Mouse (Mus musculus) layer of hippocampus, adult 11-12 months (tissue): ENCODE data around the gene Magoh.

Source experiments
- DNase-seq: peaks from one replicate; pipeline ENCODE4 v3.0.0; 2022; ENCODE audit warnings: low spot score

Magoh gene

DNA sequence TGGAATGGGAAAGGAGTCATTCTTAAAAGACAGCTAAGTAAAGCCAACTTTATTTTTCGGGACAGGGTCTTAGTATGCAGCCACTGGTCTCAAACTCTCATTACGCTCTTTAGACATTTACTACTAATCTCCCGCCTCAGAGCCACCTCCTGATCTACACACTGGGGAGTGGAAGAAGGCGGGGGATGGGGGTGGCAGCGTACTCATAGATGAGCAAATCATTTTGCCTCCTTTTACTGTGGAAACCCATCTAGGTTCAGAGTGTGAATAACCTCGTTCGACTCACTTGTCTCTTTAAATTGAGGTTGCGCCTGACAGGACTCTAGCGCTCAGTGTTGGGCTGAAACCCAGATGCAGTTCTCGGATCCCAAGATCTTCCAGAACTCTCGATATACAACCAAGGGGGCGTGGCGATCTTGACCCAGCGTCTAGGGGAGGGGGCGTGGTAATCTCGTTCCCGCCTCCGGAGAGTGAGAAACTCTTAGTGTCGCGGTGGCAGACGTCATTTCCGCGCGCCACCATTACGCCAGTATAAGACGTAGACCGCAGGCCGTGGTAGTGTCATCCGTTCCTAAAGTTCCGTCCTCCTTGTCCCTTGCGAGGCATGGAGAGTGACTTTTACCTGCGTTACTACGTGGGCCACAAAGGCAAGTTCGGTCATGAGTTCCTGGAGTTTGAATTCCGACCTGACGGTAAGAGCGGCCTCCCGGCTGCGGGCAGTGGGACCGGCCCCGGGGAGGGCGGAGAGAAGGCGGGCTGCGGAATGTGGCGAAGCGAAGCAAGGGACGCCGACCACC, at the start of gene Magoh:
Magoh (plus strand) TSS at position 502 of the 797 bp plus-strand sequence.
- DNase-seq: peak; percentile 97

DNA sequence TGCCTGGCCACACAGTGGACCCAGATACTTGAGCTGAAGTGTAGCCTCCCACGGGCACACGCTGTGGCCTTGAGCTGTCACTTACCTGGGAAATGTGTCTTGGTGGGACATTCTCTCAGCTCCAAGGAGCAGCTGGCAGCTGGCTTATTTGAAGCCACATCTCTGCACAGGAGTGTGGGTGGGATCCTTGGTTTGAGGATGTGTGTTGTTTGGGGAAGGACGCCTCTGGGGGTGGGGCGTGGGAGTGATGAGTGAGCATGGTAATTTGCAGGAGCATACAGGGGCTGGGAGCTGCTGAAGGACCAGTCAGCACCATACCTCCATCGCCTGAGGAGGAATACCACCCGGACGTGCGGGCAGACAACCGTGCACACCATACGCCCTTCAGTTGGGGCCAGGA, 49.4 kb upstream of the Magoh start:
- no peak for DNase-seq

DNA sequence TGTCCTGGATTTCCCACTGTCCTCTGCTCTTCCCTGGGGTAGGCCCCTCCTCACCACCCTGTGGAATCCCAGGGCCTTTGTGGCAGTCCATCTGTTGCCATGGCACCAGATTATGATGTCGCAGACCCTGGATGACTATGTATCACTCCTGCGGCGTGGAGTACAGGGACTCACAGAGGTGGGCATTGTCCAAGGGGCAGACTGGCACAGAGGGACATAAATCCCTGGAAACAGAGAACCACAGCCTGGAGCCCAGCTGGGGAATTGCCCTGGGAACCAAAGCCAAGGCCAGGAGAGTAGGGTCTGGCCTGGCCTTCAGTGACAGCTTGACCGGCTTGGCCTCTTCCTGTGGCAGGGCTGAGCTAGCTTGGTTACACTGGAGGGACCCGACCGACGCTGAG, 48.7 kb upstream of the Magoh start:
- DNase-seq: no peak

DNA sequence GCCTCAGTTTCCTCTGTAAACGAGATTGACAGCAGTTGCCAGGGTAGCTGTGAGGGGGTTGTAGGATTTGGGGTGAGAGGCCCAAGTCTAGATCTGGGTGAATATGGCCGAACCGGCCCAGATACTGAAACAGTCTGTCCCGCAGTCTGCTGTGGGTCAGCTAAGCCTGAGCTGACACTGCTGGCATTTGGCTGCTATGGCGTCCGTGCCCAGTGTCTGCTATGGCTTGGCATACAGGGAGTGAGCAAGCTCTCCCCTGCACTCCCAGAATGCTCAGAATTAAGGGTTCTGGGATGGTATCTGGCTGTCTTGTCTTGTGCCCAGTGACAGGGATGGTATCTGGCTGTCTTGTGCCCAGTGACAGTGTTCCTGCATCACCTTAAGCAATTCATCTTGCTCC, 47.9 kb upstream of the Magoh start:
- DNase-seq: no peak

DNA sequence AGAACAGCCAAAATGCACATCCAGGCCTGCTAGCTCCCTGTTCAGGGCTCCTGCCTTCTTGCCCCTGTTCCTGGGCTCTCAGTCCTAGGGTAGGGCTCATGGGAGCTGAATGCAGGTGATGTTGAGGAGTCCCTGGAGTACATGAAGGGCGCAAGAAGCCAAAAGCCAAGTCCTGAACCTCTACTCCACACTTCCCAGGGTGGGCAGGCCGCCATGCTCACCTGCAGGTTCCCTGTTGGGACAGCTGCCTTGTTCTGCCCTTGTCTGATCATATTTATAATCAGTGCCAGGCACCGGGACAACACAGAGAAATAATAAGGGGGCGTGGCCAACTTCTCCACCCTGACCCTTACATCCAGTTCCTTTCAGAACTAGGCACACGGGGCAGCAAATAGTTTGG, 46.0 kb upstream of the Magoh start:
- no peak for DNase-seq

DNA sequence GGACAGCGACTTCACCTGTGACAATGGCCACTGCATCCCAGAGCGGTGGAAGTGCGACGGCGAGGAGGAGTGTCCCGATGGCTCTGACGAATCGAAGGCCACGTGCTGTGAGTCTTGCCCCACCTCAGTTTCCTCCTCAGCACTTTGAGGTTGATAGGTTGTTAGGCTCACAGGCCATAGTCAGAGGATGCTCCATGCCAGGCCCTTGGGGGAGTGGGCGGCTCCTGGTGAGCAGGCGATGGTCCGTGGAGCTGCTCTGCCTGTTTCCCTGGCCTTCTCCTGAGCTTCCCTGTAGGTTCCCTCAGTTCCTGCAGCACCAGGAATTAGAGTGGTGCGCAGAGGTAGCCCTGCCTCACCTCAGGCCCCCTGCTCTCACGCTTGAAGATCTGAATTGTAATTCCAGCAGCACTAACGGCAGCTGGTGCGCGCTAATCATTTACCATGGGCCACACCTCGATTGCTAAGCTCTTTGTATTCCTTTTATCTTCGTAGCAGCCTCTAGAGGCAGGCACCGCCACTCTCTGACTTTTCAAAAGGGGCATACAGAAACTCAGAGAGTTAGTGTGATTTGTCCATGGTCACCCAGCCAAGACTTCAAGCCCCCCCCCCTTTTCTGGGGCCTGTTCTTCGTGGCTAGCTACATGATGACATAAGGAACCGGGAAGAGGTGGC, 44.8 kb upstream of the Magoh start:
- no peak for DNase-seq

DNA sequence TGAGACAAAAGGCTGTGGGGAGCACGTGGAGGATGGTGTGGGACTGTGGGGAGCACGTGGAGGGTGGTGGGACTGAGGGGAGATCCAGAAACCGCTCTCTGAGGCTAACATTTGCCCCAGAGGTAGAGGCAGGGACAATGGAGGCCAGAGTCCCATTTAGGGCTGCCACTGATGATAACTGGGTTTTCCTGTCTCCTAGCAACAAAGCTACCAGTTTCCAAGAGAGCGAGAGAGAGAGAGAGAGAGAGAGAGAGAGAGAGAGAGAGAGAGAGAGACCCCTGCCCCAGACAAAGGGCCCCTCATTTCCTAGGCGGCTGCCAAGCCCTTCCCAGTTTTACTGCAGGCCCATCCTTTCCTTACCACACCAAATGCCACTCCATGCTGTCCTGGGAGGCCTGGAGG, 44.0 kb upstream of the Magoh start:
- DNase-seq: no peak

DNA sequence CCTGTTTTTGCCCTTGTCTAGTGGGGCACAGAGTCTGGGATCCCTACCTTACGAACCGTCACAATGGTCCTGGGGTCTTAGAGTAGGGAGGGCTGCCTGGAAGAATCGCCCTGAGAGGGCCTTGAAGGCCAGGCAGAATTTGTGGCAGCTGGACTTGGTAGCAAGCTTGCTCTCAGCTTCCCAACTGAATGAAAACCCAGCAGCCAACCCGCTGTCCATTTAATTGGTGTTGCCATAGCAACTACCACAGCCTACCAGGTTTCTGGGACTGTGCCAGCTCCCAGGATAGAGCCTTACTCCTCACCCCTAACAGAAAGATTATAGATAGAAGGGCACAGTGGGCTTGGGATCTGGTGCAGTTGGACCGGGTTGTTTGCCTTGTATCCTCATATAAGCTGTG, 42.8 kb upstream of the Magoh start:
- DNase-seq: peak; percentile 71

DNA sequence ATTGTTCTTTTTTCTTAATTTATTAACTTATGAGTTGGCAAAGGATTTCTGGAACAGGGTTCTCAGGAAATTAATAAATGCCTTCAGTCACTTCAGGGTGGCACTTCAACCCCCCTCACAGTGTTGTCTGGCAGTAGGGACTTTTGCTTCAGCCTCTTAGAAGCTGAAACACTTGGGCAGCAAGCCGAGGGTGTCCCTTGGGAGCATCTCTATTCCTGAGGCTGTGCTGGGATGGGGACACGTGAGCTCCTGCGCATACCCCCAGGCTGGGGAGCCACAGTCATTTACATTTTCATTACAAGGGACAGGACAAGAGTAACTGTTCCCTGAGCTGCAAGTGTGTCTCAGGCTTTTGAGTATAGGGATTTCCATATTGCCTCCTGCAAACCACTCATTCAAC, 41.6 kb upstream of the Magoh start:
- no peak for DNase-seq

DNA sequence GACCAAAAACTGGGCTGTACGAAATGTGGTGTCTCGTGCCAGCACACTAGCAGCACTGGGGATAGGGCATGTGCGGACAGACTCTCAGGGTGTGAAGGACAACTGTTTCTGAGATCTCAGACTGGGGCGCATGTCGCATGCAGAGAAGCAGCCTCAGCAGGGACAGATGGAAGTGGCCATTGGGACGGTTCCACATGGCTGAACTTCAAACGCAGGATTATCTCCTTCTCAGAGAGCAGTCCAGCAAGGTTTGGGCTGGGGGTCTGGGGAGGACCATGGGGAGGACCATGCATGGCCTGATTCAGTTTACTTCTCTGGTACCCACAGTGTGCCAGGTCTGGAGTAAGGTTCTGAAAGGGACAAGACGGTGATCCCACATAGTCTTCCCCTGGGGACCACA, 35.9 kb upstream of the Magoh start:
- no peak for DNase-seq

DNA sequence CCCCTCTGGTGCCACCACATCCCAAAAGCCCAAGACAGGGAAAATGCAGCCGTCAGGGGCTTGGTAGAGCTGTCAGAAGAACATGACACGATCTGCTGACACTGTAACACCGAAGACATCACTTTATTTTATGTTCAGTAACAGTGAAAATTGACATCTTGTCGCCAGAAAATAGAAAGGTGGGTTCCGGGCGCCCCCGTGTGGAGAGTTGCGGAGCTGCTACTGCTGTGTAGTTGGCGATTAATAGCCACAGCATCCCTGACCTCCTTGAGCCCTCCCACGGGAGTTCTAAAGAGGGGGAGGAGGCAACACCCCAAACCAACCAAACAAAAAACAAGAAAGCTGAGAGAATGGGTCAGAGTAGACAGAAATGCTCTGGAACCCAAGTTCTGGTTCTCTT, 34.6 kb upstream of the Magoh start:
- DNase-seq: peak; percentile 82

DNA sequence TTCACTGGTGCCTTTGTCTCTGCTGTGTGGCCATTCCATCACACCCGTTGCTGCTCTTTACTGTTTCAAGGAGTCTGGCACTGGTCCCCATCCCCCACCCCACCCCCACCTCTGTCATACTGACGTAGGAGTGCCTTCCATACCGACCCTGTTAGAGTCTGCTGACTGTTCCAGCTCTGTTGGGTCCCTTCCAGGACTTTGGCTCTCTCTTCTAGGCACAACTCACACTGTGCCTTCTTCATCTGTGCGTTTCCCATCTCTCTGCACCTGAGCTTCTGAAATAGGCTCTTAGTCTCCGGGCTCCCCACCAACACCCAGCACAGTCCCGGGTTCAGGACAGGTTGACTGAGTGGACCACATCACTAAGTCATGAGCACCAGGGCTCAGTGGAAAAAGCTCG, 32.8 kb upstream of the Magoh start:
- no peak for DNase-seq

DNA sequence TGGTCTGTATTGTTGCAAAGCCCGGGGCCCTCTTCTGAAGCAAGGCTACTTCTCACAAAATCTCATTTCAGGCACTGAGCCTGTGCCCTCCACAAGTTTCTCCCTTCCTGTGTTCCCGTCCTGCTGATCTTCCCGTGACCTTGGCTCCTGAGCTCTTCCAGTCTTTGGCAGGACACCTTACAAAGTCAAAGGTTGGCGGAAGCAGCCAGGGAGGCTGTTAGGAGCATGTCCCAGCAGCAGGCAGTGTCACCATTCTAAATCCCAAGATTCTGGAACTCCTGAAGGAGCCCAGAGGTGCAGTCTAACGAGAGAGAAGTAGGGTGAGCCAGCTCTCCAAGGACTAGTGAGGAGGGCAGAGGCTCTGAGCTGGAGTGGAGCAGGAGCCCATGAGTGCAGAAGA, 31.0 kb upstream of the Magoh start:
- no peak for DNase-seq

DNA sequence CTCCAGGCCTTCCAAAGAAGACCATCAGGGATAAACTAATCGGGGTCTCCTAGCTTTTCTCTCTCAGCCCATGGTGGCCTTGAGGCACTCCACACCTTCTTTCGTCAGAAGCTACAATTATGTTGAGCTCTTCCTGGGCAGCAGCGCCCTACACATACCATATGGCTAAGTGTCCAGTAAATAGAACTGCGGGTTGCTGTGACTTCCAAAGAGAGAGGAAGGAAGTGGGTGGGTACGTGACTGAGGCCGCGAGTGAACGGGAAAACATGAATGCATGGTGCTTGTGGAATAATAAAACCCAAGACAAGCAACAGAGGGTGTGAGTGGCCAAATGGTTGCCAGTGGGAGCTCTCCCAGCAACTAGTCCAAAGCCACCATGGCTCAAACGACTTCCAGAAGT, 29.9 kb upstream of the Magoh start:
- no peak for DNase-seq

DNA sequence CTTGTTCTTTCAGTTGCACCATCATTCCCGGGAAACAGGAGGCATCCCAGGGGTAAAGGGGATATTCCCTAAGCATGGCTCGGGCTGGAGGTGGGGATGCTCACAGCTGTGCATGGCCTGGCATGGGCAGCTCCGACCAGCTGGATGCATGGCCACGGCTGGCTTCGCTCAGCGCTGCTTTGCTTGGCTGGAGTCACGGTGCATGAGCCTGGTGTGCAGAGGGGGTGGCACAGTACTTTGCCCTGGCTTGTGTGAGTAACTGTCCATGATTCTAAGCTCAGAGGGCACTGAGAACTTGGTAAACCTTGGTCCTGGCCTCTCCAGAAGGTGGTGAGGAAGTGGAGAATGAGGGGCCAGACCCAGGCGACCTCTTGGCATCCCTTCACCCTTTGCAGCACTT, 29.5 kb upstream of the Magoh start:
- no peak for DNase-seq

DNA sequence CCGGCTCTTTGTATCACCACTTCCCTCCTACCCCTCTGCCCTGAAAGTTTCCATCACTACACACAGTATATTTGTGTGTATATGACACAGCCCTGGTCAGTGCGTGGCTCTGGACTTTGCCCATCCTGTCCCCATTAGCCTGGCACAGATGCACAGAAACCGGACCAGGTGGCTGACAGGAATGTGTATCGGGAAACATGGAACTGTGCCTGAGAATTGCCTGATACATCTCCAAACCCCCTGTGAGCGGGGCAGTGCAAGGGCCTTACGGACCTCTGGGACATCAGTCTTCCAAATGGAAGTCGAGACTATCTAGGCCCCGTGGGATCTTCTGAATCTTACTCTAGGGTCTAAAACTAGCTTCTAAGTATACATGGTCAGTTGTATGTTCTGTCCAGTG, 26.2 kb upstream of the Magoh start:
- DNase-seq: no peak

DNA sequence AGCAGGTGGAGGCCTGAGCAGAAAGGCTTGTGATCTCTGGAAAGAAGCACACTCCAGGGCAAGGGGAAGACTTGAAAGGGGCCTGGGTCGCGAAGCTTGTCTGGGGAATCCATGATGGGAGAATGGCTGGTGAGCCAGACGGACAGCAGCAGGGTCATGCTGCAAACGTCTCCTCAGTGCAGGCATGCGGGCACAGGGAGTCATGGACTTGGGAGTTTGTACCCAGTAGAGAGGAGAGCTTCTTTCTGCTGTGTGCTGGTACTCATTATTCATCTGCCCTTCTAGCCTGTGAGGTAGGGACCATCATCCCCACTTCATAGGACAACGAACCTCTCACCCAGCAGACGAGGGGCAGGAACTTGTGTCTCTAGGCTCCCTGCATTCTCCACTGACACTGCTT, 25.7 kb upstream of the Magoh start:
- DNase-seq: no peak

DNA sequence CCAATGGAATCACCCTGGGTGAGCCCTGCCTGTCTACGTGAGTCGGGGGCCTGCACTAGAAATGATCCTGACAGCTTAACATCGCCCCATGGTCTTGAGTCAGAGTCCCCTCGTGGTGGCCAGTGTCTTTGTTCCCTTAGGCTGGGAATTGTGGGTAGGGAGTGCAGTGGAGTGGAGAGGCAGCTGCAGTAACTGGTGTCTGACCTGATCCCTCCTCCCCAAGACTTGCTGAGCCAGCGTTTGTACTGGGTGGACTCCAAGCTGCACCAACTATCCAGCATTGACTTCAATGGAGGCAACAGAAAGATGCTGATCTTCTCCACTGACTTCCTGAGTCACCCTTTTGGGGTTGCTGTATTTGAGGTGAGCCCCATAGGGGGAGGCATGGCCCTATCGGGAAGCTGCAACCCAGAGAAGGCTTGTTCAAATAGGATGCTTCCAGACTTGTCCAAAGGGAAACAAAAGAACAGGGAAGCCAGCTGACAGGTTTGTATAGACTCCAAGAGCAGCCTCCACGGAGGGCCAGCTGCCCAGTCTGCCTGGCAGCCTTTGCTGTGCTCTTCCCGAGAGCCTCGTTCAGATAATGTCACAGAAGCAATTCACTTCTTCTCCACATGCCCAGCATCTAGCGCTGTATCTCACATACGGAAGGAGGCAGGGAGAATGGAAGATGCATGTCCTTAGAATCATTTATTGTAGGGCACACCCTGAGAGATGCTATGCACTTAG, 22.4 kb upstream of the Magoh start:
- peak; percentile 32 for DNase-seq

DNA sequence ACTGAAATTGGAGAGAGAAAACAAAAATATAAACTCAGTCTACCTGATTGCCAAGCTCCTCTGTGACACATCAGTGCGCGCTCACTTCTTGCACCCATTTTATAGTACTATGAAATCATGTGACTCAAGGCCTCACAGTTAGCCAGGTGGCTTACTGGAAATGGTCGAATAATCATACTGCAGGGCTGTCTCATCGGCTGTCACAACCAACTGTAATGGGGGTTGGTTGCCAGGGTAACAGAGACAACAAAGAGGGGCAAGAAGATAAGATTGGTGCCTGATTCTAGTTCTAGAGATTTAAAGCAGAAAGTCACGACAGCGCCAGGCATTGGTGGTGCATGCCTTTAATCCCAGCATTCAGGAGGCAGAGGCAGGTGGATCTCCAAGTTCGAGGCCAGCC, 20.6 kb upstream of the Magoh start:
- no peak for DNase-seq

DNA sequence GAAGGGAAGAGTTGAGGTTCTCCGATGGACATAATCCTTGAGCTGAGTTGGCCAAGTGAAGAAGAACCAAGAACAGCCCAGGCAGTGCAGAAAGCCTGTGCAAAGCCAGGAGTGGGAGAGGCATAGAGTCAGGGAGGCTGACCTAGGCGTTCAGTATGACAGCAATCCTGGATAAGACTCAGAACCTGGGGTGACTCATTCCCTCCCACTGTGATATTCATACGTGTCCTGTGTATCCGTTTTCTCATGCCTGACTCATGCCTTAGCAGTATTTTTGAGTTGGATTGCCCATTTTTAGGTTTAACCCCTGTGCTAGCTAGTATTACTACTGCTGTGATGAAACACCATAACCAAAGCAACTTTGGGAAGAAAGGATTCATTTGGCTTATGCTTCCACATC, 14.7 kb upstream of the Magoh start:
- DNase-seq: no peak

DNA sequence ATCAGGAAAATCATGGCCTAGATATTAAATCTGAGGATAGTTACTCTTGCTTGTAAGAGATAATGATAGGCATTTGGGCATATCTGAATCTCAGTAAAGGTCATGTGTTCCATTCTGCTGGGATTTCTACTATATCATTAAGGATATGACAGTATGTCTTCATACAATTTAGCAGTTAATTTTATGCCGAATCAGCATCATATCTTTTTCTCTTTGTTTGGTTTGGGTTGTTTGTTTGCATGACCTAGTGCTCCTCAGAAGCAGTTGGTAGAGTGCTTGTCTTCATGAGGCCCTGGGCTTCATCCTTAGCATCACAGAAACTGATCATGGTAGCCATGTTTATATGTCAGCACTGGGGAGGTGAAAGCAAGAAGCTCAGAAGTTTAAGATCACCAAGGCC, 2.1 kb downstream of the Magoh start:
- no peak for DNase-seq

DNA sequence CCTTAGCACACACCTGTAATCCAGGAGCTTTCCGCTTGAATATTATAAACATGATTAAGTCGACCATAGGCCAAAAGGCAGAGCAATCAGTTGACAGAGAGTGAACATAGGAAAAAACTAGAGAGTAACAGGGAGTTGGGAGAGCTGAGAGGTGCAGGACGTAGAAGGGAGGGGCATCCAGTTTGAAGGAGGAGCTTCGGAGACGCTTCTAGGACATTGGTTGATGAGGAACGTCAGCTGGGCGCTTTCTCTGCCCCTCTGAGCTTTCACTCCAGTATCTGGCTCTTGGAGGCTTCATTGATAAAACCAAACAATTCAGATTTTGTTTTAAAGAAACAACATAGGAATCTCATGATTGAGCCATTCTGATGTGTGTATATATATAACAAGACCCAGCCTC, 6.8 kb downstream of the Magoh start:
- no peak for DNase-seq

DNA sequence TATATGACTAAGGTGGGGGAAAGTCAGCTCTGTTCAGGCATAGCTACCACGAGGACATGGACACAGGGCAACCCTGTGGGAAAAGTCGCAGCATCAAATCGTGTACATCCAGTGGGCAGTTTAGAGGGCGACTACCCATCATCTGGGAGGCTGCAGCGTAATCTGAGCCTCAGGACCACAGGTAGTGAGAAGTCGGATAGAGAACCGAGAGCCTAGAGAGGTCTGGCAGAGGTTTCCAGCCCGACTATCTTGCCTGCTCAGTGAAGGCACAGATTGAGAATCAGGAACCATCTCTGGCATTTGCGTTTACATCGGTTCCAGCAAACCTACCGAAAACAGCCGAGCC, 9.8 kb downstream of the Magoh start:
- DNase-seq: no peak
